Mouse (Mus musculus) hindbrain, embryonic 12.5 days (tissue): ENCODE data around the gene Ush1g. TPM values are rescaled to one million over a fixed set of nuclear protein-coding genes. Genes with fewer than 3 reads are reported as not detected.

Source experiments
- ATAC-seq: fragments of 200-750 bp; cut with Nextera tagmentation; 2 replicates; pipeline ENCODE4 v1.8.0; 2017; ENCODE audit warnings: moderate TSS enrichment; ENCODE audit not compliant: low FRiP score
- H3K27ac ChIP-seq: fragments of 300-500 bp; sonication (generic); 2 replicates; pipeline ENCODE4 v1.5.1; 2016; ENCODE audit warnings: mild to moderate bottlenecking
- H3K27me3 ChIP-seq: fragments of 300-500 bp; sonication (generic); 2 replicates; pipeline ENCODE4 v1.6.1; 2016; ENCODE audit warnings: mild to moderate bottlenecking
- H3K36me3 ChIP-seq: fragments of 300-500 bp; sonication (generic); 2 replicates; pipeline ENCODE4 v1.6.1; 2016; ENCODE audit warnings: mild to moderate bottlenecking
- H3K4me1 ChIP-seq: fragments of 300-500 bp; sonication (generic); 2 replicates; pipeline ENCODE4 v1.6.1; 2016
- H3K4me2 ChIP-seq: fragments of 300-500 bp; sonication (generic); replicated peaks from 2 replicates; pipeline ENCODE4 v1.6.1; 2016; ENCODE audit warnings: mild to moderate bottlenecking
- H3K4me3 ChIP-seq: fragments of 300-500 bp; sonication (generic); 2 replicates; pipeline ENCODE4 v1.5.1; 2016; ENCODE audit warnings: mild to moderate bottlenecking
- H3K9ac ChIP-seq: fragments of 300-500 bp; sonication (generic); 2 replicates; pipeline ENCODE4 v1.6.1; 2016; ENCODE audit warnings: mild to moderate bottlenecking, moderate library complexity
- H3K9me3 ChIP-seq: fragments of 300-500 bp; sonication (generic); replicated peaks from 2 replicates; pipeline ENCODE4 v1.6.1; 2016; ENCODE audit warnings: mild to moderate bottlenecking
- WGBS: fragments of 180-500 bp; shearing (Covaris S2); methylation state at CpG from one replicate; pipeline ENCODE4 v1.1.7; 2016; 5-methylcytosine and 5-hydroxymethylcytosine counted together
- polyA plus RNA-seq: library from polyadenylated mRNA; unstranded; fragments of >200 nt; fragmentation: Nextera tagmentation; extraction: Ambion mirVana; gene quantifications from 2 replicates; pipeline ENCODE4 v1.2.1, GENCODE M21; 2016

Ush1g gene
- polyA plus RNA-seq: not detected in 2 replicates

DNA sequence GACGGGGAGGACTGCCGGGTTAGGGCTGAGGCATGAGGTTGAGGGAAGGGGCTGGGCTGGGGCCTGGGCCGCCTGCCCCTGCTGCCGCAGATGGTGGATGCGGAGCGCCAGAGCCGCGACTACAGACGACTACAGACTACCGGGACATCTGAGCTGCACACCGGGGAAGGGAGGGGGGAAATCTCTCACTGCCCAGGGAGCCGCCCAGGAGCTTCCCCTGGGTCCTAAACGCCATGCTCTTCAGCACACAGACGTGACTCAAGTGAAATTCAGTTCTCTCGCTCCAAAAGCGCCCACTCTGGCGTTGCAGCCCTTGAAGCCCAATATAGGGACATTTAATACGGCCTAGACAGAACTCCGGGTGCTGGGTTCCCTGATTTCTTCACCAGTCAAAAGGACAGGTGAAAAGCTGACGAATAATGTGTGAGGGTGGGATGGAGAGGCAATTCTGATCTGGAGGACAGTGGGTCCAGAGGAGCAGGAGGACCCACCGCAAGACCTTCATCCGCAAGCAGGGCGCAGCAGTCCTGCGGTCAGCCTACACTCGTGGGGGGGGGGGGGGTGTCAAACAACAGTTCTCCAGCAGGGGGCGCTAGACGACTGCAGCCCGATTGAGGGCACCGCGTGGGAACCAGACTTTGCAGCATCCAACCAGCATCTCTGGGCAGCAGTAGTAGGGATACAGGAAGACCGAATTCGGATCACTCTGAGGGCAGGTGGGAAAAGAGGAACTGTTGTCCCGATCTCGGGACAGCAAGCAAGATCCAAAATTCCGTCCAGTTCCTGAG, at the start of gene Ush1g:
Gene Ush1g, minus strand, starts transcription at position 136 of the 788 bp plus-strand sequence.
- H3K9ac ChIP-seq: peak within 1 kb of the TSS; percentile 29; the same call in 1 of the 2 replicates
- WGBS: 4% methylated on average over 35 of the region's 35 CpGs
- H3K4me3 ChIP-seq: peak within 1 kb of the TSS; percentile 14
- peaks cover 86% of the 10 kb centered on the region for H3K27me3 ChIP-seq
- peak within 1 kb of the TSS; percentile 23; the same call in 1 of the 2 replicates for H3K4me2 ChIP-seq
- H3K27ac ChIP-seq: no peak within 1 kb of the TSS
- H3K36me3 ChIP-seq: no peaks in the 10 kb centered on the region
- peaks cover 30% of the 10 kb centered on the region for H3K4me1 ChIP-seq
- ATAC-seq: peak; percentile 27; the same call in 1 of the 2 replicates
- no peaks in the 10 kb centered on the region for H3K9me3 ChIP-seq

DNA sequence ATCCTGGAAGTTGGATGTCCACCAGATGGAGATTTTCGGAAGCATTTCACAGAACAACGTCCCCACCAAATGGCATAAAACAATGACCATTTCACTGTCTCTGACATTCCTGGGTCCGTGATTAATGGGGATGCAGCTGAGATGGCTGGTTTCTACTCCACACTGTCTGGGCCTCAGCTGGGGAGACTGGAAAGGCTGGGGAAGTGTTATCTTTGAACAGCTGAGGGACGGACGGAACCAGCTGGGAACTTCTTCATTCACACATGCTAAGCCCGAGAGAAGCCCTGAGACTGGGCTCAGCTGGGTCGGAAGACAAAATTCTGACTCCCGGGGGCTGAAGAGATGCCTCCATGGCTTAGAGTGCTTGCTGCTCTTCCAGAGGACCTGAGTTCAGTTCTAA, 49.5 kb upstream of the Ush1g start:
- no peak overlapping the region for H3K4me2 ChIP-seq
- H3K27me3 ChIP-seq: peaks cover 66% of the 10 kb centered on the region
- no peak for ATAC-seq
- H3K4me1 ChIP-seq: peaks cover 23% of the 10 kb centered on the region
- WGBS: 50% methylated on average over 8 of the region's 8 CpGs
- H3K36me3 ChIP-seq: no peaks in the 10 kb centered on the region
- H3K9me3 ChIP-seq: no peaks in the 10 kb centered on the region
- H3K27ac ChIP-seq: no peak overlapping the region
- no peak overlapping the region for H3K9ac ChIP-seq
- H3K4me3 ChIP-seq: no peak overlapping the region

DNA sequence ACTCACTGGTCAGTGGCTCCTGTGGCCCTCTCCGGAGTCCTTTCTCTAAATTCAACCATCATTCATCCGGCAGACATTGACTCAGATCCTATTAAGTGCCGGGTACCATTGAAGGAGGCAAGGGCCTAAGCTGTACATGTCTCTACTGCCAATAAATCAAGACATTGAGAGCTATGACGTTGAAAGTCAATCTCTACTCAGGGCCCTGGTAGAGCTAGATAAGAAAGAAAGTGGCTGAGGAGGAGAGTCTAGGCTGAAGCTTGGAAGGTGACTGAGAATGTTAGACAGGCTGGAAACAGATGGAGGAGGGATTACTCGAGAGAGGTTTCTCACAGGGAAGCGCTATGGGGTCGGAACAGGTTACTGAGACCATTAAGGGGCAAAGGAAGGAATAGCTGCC, 48.5 kb upstream of the Ush1g start:
- peaks cover 29% of the 10 kb centered on the region for H3K4me1 ChIP-seq
- no peak overlapping the region for H3K4me2 ChIP-seq
- WGBS: 60% methylated on average over 7 of the region's 7 CpGs
- no peak overlapping the region for H3K4me3 ChIP-seq
- H3K27me3 ChIP-seq: peaks cover 71% of the 10 kb centered on the region
- H3K27ac ChIP-seq: no peak overlapping the region
- H3K36me3 ChIP-seq: no peaks in the 10 kb centered on the region
- no peak overlapping the region for H3K9ac ChIP-seq
- ATAC-seq: no peak
- no peaks in the 10 kb centered on the region for H3K9me3 ChIP-seq

DNA sequence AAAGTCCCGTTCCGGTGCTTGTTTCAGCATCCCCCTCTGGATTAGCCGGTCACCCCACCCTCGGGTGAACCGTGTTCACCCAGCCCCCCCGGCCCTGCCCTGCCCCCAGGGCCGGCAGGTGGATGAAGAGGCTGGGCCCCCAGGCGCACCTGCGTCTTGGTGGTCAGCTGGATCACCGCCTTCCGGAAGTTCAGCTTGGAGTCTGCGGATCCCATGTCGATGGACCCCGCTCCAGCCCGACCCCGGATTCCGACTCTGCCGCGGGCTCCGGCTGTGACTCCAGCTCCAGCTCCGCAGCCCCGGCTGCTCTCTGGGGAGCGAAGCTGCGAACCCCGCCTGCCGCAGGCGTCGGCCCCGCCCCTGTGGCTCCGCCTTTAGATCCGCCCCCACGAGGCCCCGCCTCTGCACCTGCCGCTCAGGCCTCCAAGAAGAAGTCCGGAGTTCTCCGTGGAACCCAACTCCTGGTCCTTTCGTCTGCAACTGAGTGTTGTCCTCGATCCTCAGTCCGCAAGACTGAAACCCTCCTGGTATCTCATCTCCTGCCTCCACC, 45.6 kb upstream of the Ush1g start, which contains the start of gene Hid1:
Gene Hid1, minus strand, starts transcription at position 362 of the 550 bp plus-strand sequence.
- Histone ChIP-seq H3K36me3 (no peaks in the 10 kb centered on the region; the same call in 1 of the 2 replicates), H3K4me1 (peaks cover 15% of the 10 kb centered on the region), H3K4me3 (peak within 1 kb of the TSS; percentile 60), H3K27me3 (peaks cover 50% of the 10 kb centered on the region), H3K27ac (peak within 1 kb of the TSS; percentile 80), H3K9me3 (no peaks in the 10 kb centered on the region), H3K4me2 (peak within 1 kb of the TSS; percentile 86), H3K9ac (peak within 1 kb of the TSS; percentile 83)
- ATAC-seq: peak; percentile 82
- WGBS: under 1% methylated on average over 35 of the region's 39 CpGs

DNA sequence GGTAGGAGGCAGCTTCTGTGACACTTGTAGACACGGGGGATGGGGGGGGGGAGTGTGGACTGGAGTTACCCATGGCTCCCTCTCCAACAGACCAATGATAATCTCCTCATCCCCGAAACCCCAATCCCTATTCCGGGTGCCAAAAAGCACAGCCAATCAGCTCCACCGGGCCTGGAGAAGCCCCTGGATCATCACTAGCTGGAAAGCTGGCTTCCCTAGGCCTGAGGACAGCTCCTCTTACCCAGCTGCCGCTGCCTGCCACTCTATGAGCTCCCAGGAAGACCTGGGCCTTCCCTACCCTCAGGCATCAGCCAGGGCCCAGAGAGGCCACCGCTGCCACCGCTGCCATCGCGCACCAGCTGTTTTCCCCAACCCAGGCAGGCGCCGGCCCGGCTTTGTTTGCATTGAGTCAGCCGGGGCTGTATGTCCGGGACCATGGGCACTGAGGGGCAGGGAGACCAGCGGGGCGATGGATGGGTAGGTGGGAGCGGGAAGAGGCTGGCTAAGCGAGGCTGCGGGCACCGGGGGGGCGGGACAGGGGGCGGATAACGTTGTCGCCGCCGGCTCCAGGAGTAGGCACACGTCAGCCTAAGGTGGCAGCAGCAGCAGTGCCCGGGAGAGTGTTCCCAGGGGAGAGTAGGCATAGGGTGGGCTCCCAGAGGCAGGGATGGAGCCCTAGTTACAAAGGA, 45.0 kb upstream of the Ush1g start:
- Histone ChIP-seq H3K9ac (peak overlapping the region; percentile 83), H3K4me3 (peak overlapping the region; percentile 60), H3K4me2 (peak overlapping the region; percentile 86), H3K27ac (peak overlapping the region; percentile 80), H3K9me3 (no peaks in the 10 kb centered on the region), H3K4me1 (peaks cover 15% of the 10 kb centered on the region), H3K36me3 (no peaks in the 10 kb centered on the region; the same call in 1 of the 2 replicates), H3K27me3 (peaks cover 48% of the 10 kb centered on the region)
- 2% methylated on average over 26 of the region's 28 CpGs for WGBS
- peak; percentile 69 for ATAC-seq

DNA sequence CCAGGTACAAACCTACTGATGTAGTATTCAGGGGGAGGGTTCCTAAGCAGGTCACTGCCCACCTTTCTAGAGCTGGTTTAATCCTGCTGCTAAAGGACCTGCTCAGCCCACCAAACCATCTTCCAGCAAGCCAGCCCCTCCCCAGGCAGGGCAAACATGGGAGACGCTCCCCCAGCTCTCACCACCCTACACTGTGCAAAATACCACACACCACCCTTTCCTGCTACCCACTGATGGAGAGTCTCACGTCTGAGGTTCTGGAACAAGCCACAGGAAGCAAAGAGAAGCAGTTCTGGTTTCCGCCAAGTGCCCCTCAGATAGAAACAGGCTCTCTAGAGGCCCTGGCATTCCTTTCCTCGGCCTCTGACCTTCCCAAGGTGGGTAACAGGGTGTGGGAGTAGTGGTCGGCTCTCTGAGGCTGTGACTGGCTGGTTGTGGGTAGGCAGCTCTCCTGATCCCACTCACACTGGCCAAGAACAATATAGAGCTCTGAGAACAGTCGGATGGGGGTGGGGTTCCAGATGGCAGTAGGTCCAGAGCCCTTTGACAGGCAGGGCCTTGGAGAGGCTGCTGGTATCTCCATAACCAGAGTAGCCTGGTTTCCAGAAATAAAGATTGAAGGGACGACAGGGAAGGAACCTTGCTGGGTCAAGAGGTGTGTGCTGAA, 44.3 kb upstream of the Ush1g start:
- peak overlapping the region; percentile 83 for H3K9ac ChIP-seq
- H3K36me3 ChIP-seq: no peaks in the 10 kb centered on the region; the same call in 1 of the 2 replicates
- H3K4me2 ChIP-seq: peak overlapping the region; percentile 86
- peak; percentile 39 for ATAC-seq
- peaks cover 42% of the 10 kb centered on the region for H3K27me3 ChIP-seq
- peaks cover 15% of the 10 kb centered on the region for H3K4me1 ChIP-seq
- H3K9me3 ChIP-seq: no peaks in the 10 kb centered on the region
- 36% methylated on average over 7 of the region's 7 CpGs for WGBS
- peak overlapping the region; percentile 80; the same call in 1 of the 2 replicates for H3K27ac ChIP-seq
- H3K4me3 ChIP-seq: peak overlapping the region; percentile 60

DNA sequence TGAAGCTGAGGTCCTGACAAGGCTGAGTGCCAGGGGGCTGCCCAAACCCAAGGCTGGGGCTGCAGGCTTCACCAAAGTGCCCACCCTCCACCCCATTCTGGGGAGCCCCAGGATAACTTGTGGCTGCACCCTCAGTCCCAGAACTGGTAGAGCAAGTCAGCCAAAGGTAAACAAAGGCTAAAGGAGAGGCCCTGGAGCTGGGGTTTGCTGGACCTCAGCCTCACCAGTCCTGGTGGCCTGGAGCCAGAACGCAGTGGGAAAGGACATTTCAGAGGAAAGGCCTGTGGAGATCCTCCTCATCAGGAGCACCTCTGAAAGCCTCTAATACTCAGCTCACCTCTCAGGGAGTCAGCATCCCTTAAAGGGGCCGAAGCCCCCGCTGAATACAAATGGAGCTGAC, 42.3 kb upstream of the Ush1g start:
- Histone ChIP-seq H3K4me2 (no peak overlapping the region), H3K36me3 (no peaks in the 10 kb centered on the region; the same call in 1 of the 2 replicates), H3K27ac (no peak overlapping the region), H3K9me3 (no peaks in the 10 kb centered on the region), H3K4me3 (no peak overlapping the region), H3K27me3 (peaks cover 30% of the 10 kb centered on the region), H3K9ac (no peak overlapping the region), H3K4me1 (peaks cover 22% of the 10 kb centered on the region)
- 90% methylated on average over 3 of the region's 3 CpGs for WGBS
- no peak for ATAC-seq

DNA sequence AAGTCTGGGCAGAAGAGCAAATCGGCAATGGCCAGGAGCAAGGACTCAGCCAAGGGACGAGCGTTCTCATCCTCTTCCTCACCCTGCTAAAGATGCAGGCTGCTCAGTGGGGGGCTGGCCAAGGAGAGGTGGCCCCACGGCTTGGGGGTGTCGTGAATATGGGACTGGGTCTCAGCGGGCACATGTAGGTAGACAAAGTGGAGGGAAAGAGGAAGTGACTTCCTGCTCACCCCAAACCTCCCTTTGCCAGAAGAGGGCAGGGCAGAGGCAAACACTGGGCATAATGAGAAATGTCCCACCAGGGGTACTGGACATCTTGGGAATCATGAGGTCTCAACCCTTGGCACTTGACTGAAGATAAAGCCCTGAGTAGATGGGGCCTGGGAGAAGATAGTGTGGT, 37.9 kb upstream of the Ush1g start:
- Histone ChIP-seq H3K36me3 (no peaks in the 10 kb centered on the region; the same call in 1 of the 2 replicates), H3K4me1 (peaks cover 14% of the 10 kb centered on the region), H3K27me3 (0 out of 2 replicates have a peak, but pooled peaks cover 8% of the 10 kb centered on the region), H3K9ac (peak overlapping the region; percentile 39; the same call in 1 of the 2 replicates), H3K4me2 (no peak overlapping the region), H3K27ac (peak overlapping the region; percentile 55; the same call in 1 of the 2 replicates), H3K4me3 (no peak overlapping the region), H3K9me3 (no peaks in the 10 kb centered on the region)
- 66% methylated on average over 6 of the region's 6 CpGs for WGBS
- no peak for ATAC-seq

DNA sequence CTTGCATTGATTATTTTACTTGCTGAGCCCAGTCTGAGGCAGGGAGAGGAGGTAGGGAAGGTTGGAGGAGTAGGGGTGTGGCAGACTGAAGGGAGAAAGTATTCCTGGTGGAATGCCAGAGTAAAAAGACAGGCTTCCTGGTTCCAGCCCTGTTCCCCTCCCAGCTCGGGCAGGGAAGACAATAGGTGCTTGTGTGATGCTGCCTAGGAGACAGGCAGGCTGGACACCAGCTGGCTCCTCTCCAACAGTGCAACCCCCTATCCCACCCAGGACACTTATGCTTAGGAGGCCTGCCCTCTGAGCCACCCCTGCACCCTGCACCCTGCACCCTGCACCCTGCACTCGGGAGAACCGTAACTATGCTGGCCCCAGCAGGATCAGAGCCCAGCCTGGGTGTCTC, 37.5 kb upstream of the Ush1g start:
- Histone ChIP-seq H3K27ac (peak overlapping the region; percentile 60), H3K27me3 (0 out of 2 replicates have a peak, but pooled peaks cover 11% of the 10 kb centered on the region), H3K36me3 (no peaks in the 10 kb centered on the region; the same call in 1 of the 2 replicates), H3K9ac (peak overlapping the region; percentile 39; the same call in 1 of the 2 replicates), H3K4me1 (peaks cover 14% of the 10 kb centered on the region), H3K4me2 (peak overlapping the region; percentile 5; the same call in 1 of the 2 replicates), H3K4me3 (no peak overlapping the region), H3K9me3 (no peaks in the 10 kb centered on the region)
- 24% methylated on average over 3 of the region's 3 CpGs for WGBS
- 0 out of 2 replicates have a peak, but pooled peaks have one; percentile 29 for ATAC-seq

DNA sequence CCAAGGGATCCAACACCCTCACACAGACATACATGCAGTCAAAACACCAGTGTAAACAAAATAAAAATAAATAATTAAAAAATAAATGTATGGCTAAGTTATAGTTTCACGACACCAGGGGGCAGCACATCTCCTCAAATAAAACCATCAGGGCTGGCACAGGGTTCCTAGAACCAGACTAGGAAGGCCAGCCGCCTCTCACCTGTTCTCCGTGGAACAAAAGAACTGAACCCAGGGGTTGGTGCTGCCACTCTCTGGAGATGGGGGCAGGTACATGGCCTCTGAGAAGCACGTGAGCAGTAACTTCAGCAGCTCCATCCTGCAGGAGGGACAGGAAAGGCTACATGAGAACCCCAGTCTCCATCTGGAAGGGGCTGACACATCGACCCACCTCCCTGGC, 36.6 kb upstream of the Ush1g start:
- H3K27me3 ChIP-seq: 0 out of 2 replicates have a peak, but pooled peaks cover 11% of the 10 kb centered on the region
- WGBS: 21% methylated on average over 5 of the region's 5 CpGs
- no peak overlapping the region for H3K4me2 ChIP-seq
- H3K9me3 ChIP-seq: no peaks in the 10 kb centered on the region
- H3K4me1 ChIP-seq: peaks cover 14% of the 10 kb centered on the region
- no peak overlapping the region for H3K9ac ChIP-seq
- peak; percentile 46; the same call in 1 of the 2 replicates for ATAC-seq
- no peak overlapping the region for H3K4me3 ChIP-seq
- H3K36me3 ChIP-seq: no peaks in the 10 kb centered on the region; the same call in 1 of the 2 replicates
- H3K27ac ChIP-seq: 0 out of 2 replicates have a peak overlapping the region, but pooled peaks have one; percentile 60

DNA sequence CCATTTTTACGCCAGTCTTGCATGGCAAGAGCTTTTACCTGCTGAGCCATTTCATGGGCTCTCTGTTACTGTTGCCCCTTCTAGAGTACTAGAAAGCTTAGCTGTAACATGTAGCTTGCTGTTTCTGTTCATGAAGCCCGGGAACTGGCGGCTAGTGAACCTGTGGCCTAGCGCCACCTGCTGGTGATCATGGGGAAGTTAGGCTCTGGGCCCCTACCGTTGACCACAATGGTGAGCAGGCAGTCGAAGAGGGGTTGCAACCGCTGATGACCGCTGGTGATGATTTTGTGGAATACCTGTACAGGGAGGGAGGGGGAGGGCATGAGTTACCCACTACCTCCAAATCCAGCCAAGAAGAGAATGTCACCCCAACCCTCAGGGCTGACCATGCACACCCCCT, 32.3 kb upstream of the Ush1g start:
- WGBS: 6% methylated on average over 8 of the region's 8 CpGs
- Histone ChIP-seq H3K9me3 (no peaks in the 10 kb centered on the region), H3K27ac (no peak overlapping the region), H3K4me3 (no peak overlapping the region), H3K36me3 (peaks cover 22% of the 10 kb centered on the region), H3K4me2 (no peak overlapping the region), H3K9ac (no peak overlapping the region), H3K27me3 (peaks cover 16% of the 10 kb centered on the region), H3K4me1 (peaks cover 7% of the 10 kb centered on the region)
- ATAC-seq: peak; percentile 44; the same call in 1 of the 2 replicates
